Mouse (Mus musculus) stomach, embryonic 15.5 days (tissue): ENCODE data around the gene Bhlhe40. TPM values are rescaled to one million over a fixed set of nuclear protein-coding genes. Genes with fewer than 3 reads are reported as not detected.

Experiments used
- ATAC-seq: fragments of 200-750 bp; cut with Nextera tagmentation; 2 replicates; pipeline ENCODE4 v1.8.0; 2017; ENCODE audit warnings: low read depth, moderate number of reproducible peaks, moderate TSS enrichment; ENCODE audit not compliant: insufficient read depth, low FRiP score
- H3K27ac ChIP-seq: fragments of 300-500 bp; sonication (generic); 2 replicates; pipeline ENCODE4 v1.5.1; 2015; ENCODE audit warnings: mild to moderate bottlenecking, inconsistent platforms
- H3K27me3 ChIP-seq: fragments of 300-500 bp; sonication (generic); replicated peaks from 2 replicates; pipeline ENCODE4 v1.6.1; 2015; ENCODE audit warnings: inconsistent platforms
- H3K36me3 ChIP-seq: fragments of 300-500 bp; sonication (generic); 2 replicates; pipeline ENCODE4 v1.6.1; 2015; ENCODE audit warnings: inconsistent platforms
- H3K4me1 ChIP-seq: fragments of 300-500 bp; sonication (generic); 2 replicates; pipeline ENCODE4 v1.6.1; 2015; ENCODE audit warnings: inconsistent platforms
- H3K4me2 ChIP-seq: fragments of 300-500 bp; sonication (generic); 2 replicates; pipeline ENCODE4 v1.6.1; 2015; ENCODE audit warnings: mild to moderate bottlenecking, inconsistent platforms
- H3K4me3 ChIP-seq: fragments of 300-500 bp; sonication (generic); replicated peaks from 2 replicates; pipeline ENCODE4 v1.5.1; 2015; ENCODE audit warnings: inconsistent platforms
- H3K9ac ChIP-seq: fragments of 300-500 bp; sonication (generic); 2 replicates; pipeline ENCODE4 v1.6.1; 2015; ENCODE audit warnings: inconsistent platforms
- H3K9me3 ChIP-seq: fragments of 300-500 bp; sonication (generic); 2 replicates; pipeline ENCODE4 v1.6.1; 2016; ENCODE audit warnings: inconsistent platforms
- WGBS: fragments of 180-500 bp; shearing (Covaris S2); methylation state at CpG from one replicate; pipeline ENCODE4 v1.1.7; 2015; 5-methylcytosine and 5-hydroxymethylcytosine counted together
- polyA plus RNA-seq: library from polyadenylated mRNA; unstranded; fragments of >200 nt; fragmentation: Nextera tagmentation; extraction: Ambion mirVana; gene quantifications from 2 replicates; pipeline ENCODE4 v1.2.1, GENCODE M21; 2015

Gene Bhlhe40
- polyA plus RNA-seq, 1 experiment from 2014 or later, result 27.4 TPM

- Histone ChIP-seq H3K9me3 (no peaks in the 10 kb centered on the region), H3K4me2 (no peak overlapping the region), H3K4me3 (no peak overlapping the region), H3K36me3 (no peaks in the 10 kb centered on the region), H3K27me3 (no peaks in the 10 kb centered on the region), H3K9ac (no peak overlapping the region), H3K4me1 (no peaks in the 10 kb centered on the region), H3K27ac (no peak overlapping the region)
- WGBS, result 72% methylated on average over 7 of the region's 7 CpGs
- ATAC-seq, result no peak
Observed at GRCm38 (mm10) chr6:108680503-108680902, 20.1 kb downstream of the Bhlhe40 start.

- Histone ChIP-seq H3K4me2 (no peak overlapping the region), H3K4me3 (no peak overlapping the region), H3K27me3 (no peaks in the 10 kb centered on the region), H3K4me1 (no peaks in the 10 kb centered on the region), H3K27ac (no peak overlapping the region), H3K9ac (no peak overlapping the region), H3K9me3 (no peaks in the 10 kb centered on the region), H3K36me3 (no peaks in the 10 kb centered on the region)
- ATAC-seq, result no peak
- 64% methylated on average over 4 of the region's 4 CpGs for WGBS
Observed at GRCm38 (mm10) chr6:108681084-108681483, 20.7 kb downstream of the Bhlhe40 start.

GRCm38 (mm10) chr6:108683140-108683539 lies 22.7 kb downstream of the Bhlhe40 start:
- WGBS, result 79% methylated on average over 1 of the region's 1 CpGs
- no peaks in the 10 kb centered on the region for H3K9me3 ChIP-seq
- H3K36me3 ChIP-seq, result no peaks in the 10 kb centered on the region
- H3K4me1 ChIP-seq, result no peaks in the 10 kb centered on the region
- H3K9ac ChIP-seq, result no peak overlapping the region
- H3K4me2 ChIP-seq, result no peak overlapping the region
- ATAC-seq, result no peak
- no peak overlapping the region for H3K4me3 ChIP-seq
- H3K27ac ChIP-seq, result no peak overlapping the region
- H3K27me3 ChIP-seq, result no peaks in the 10 kb centered on the region

- Histone ChIP-seq H3K27ac (no peak overlapping the region), H3K4me2 (no peak overlapping the region), H3K4me1 (no peaks in the 10 kb centered on the region; the same call in 1 of the 2 replicates), H3K4me3 (no peak overlapping the region), H3K36me3 (no peaks in the 10 kb centered on the region), H3K9me3 (no peaks in the 10 kb centered on the region), H3K27me3 (no peaks in the 10 kb centered on the region), H3K9ac (no peak overlapping the region)
- ATAC-seq, result no peak
- 43% methylated on average over 5 of the region's 5 CpGs for WGBS
Observed at GRCm38 (mm10) chr6:108684430-108684829, 24.0 kb downstream of the Bhlhe40 start.

- H3K9me3 ChIP-seq, result no peaks in the 10 kb centered on the region
- no peaks in the 10 kb centered on the region; the same call in 1 of the 2 replicates for H3K4me1 ChIP-seq
- no peak overlapping the region for H3K4me3 ChIP-seq
- no peak overlapping the region for H3K27ac ChIP-seq
- H3K4me2 ChIP-seq, result no peak overlapping the region
- no peak for ATAC-seq
- H3K9ac ChIP-seq, result no peak overlapping the region
- WGBS, result 70% methylated on average over 9 of the region's 9 CpGs
- H3K36me3 ChIP-seq, result no peaks in the 10 kb centered on the region
- no peaks in the 10 kb centered on the region for H3K27me3 ChIP-seq
Observed at GRCm38 (mm10) chr6:108685758-108686355, 25.4 kb downstream of the Bhlhe40 start.

- no peak overlapping the region for H3K4me3 ChIP-seq
- H3K4me1 ChIP-seq, result no peaks in the 10 kb centered on the region; the same call in 1 of the 2 replicates
- no peak overlapping the region for H3K4me2 ChIP-seq
- H3K27ac ChIP-seq, result no peak overlapping the region
- H3K9ac ChIP-seq, result no peak overlapping the region
- H3K9me3 ChIP-seq, result no peaks in the 10 kb centered on the region
- no peak for ATAC-seq
- no peaks in the 10 kb centered on the region for H3K36me3 ChIP-seq
- H3K27me3 ChIP-seq, result no peaks in the 10 kb centered on the region
- 72% methylated on average over 3 of the region's 3 CpGs for WGBS
Observed at GRCm38 (mm10) chr6:108686930-108687329, 26.5 kb downstream of the Bhlhe40 start.

GRCm38 (mm10) chr6:108688344-108688743 lies 27.9 kb downstream of the Bhlhe40 start:
- Histone ChIP-seq H3K9ac (no peak overlapping the region), H3K27me3 (no peaks in the 10 kb centered on the region), H3K4me1 (no peaks in the 10 kb centered on the region; the same call in 1 of the 2 replicates), H3K4me3 (no peak overlapping the region), H3K4me2 (no peak overlapping the region), H3K27ac (no peak overlapping the region), H3K9me3 (no peaks in the 10 kb centered on the region), H3K36me3 (no peaks in the 10 kb centered on the region)
- 71% methylated on average over 5 of the region's 5 CpGs for WGBS
- ATAC-seq, result no peak

GRCm38 (mm10) chr6:108692986-108693385 lies 32.6 kb downstream of the Bhlhe40 start:
- no peaks in the 10 kb centered on the region for H3K36me3 ChIP-seq
- H3K27ac ChIP-seq, result no peak overlapping the region
- no peak overlapping the region for H3K4me2 ChIP-seq
- H3K4me1 ChIP-seq, result no peaks in the 10 kb centered on the region; the same call in 1 of the 2 replicates
- WGBS, result 77% methylated on average over 3 of the region's 3 CpGs
- H3K9ac ChIP-seq, result no peak overlapping the region
- no peak for ATAC-seq
- no peaks in the 10 kb centered on the region for H3K9me3 ChIP-seq
- no peaks in the 10 kb centered on the region for H3K27me3 ChIP-seq
- H3K4me3 ChIP-seq, result no peak overlapping the region

GRCm38 (mm10) chr6:108694965-108695724 lies 34.7 kb downstream of the Bhlhe40 start:
- WGBS, result 84% methylated on average over 8 of the region's 8 CpGs
- no peaks in the 10 kb centered on the region for H3K9me3 ChIP-seq
- H3K36me3 ChIP-seq, result no peaks in the 10 kb centered on the region
- H3K9ac ChIP-seq, result no peak overlapping the region
- H3K27me3 ChIP-seq, result no peaks in the 10 kb centered on the region
- no peak for ATAC-seq
- H3K4me3 ChIP-seq, result no peak overlapping the region
- H3K4me2 ChIP-seq, result no peak overlapping the region
- H3K27ac ChIP-seq, result no peak overlapping the region
- no peaks in the 10 kb centered on the region for H3K4me1 ChIP-seq

- no peak for ATAC-seq
- no peak overlapping the region for H3K27ac ChIP-seq
- WGBS, result 80% methylated on average over 11 of the region's 11 CpGs
- no peaks in the 10 kb centered on the region for H3K27me3 ChIP-seq
- no peak overlapping the region for H3K4me3 ChIP-seq
- no peak overlapping the region for H3K4me2 ChIP-seq
- H3K9me3 ChIP-seq, result no peaks in the 10 kb centered on the region
- no peaks in the 10 kb centered on the region for H3K36me3 ChIP-seq
- H3K4me1 ChIP-seq, result no peaks in the 10 kb centered on the region
- H3K9ac ChIP-seq, result no peak overlapping the region
Observed at GRCm38 (mm10) chr6:108695844-108696821, 35.7 kb downstream of the Bhlhe40 start.

GRCm38 (mm10) chr6:108696822-108697202 lies 36.4 kb downstream of the Bhlhe40 start:
- Histone ChIP-seq H3K9ac (no peak overlapping the region), H3K36me3 (no peaks in the 10 kb centered on the region), H3K27me3 (no peaks in the 10 kb centered on the region), H3K4me2 (no peak overlapping the region), H3K4me3 (no peak overlapping the region), H3K9me3 (no peaks in the 10 kb centered on the region), H3K4me1 (no peaks in the 10 kb centered on the region), H3K27ac (no peak overlapping the region)
- 92% methylated on average over 3 of the region's 3 CpGs for WGBS
- no peak; the same call in 1 of the 2 replicates for ATAC-seq
